11 mouse cellular contexts compared by ENCODE assay signal in the genomic region with DNA sequence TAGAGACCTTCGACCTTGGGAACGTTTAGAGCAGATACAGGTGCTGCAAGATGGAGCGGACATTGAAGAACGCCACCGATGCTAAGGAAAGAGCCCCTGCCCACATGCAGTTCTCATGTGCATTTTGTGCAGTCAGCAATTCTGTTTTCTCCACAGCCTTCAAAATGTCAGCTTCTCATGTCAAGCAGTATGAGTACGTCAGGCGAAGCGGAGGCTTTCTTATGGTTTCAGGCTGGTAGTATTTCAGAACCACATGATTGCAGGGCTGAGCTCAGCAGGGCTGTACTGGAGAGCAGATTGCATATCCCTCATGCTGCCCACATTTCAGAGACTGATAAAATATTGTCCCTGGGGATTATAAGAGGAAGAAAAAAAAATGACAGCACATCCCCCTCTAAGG. TPM values are rescaled to one million over a fixed set of nuclear protein-coding genes. Genes with fewer than 3 reads are reported as not detected.
A peak's percentile ranks its signal among the peaks of the same experiment; 100 is the strongest.
DNase-seq lines count a peak whose midpoint lies in the region; ATAC-seq and TF ChIP-seq lines count a peak whose summit lies in the region.
"Had no signal": no experiment of that assay in that cellular context is flagged by ENCODE, and none has a peak within 500 bp of the region (broad histone marks: within the 10 kb centered on the region; RNA-seq: fewer than 3 reads in every experiment).

No protein-coding gene starts in this region.

- TF ChIP-seq CTCF in hindbrain, postnatal 0 days (IDR thresholded peaks at IDR 0.05; ENCODE audit: low read depth) = no peak

- intact Hi-C loops in left cerebral cortex, postnatal 10 days (cut with DNase I) = no loop called here

- H3K9ac ChIP-seq in embryonic facial prominence, embryonic 12.5 days = no peak overlapping the region
- no peak overlapping the region for H3K9ac ChIP-seq in hindbrain, postnatal 0 days (replicated peaks; ENCODE audit: low read length)
- H3K9ac ChIP-seq in heart, embryonic 11.5 days (ENCODE audit: low read depth, low read length) = no peak overlapping the region

- H3K27ac ChIP-seq in embryonic facial prominence, embryonic 12.5 days = peak overlapping the region; percentile 96
- peak overlapping the region; percentile 51 for H3K27ac ChIP-seq in hindbrain, postnatal 0 days
- no peak overlapping the region for H3K27ac ChIP-seq in heart, embryonic 11.5 days (ENCODE audit: low read depth, low read length)

- peak; percentile 26 to 37 for DNase-seq in cerebellum, postnatal 25 days
- no peak for DNase-seq in cerebellum, adult 8-10 months
- peak; percentile 63 for DNase-seq in 3T3-L1 (ENCODE audit: low read depth, low spot score)
- DNase-seq in hindbrain, postnatal 0 days (ENCODE audit: low spot score) = peak; percentile 30
- DNase-seq in left cerebral cortex, postnatal 10 days (ENCODE audit: extremely low spot score in 1 of 2, low spot score in 2 of 2) = no peak
- no peak for DNase-seq in kidney, adult 9 months
- DNase-seq: heart, postnatal 14 days; right cerebral cortex, adult 18-20 months had no signal

- no peaks in the 10 kb centered on the region for H3K27me3 ChIP-seq in embryonic facial prominence, embryonic 12.5 days
- no peaks in the 10 kb centered on the region for H3K27me3 ChIP-seq in hindbrain, postnatal 0 days (ENCODE audit: insufficient read depth, low read length)
- no peaks in the 10 kb centered on the region for H3K27me3 ChIP-seq in heart, embryonic 11.5 days (ENCODE audit: control insufficient read depth, insufficient read depth, low read length)
- H3K27me3 ChIP-seq: Patski had no signal

- H3K4me2 ChIP-seq in embryonic facial prominence, embryonic 12.5 days (replicated peaks) = peak overlapping the region; percentile 46
- H3K4me2 ChIP-seq in hindbrain, postnatal 0 days (ENCODE audit: low read depth, low read length) = no peak overlapping the region
- H3K4me2 ChIP-seq in heart, embryonic 11.5 days = no peak overlapping the region

- WGBS in embryonic facial prominence, embryonic 12.5 days = 40% methylated on average over 8 of the region's 8 CpGs
- 70% methylated on average over 8 of the region's 8 CpGs for WGBS in hindbrain, postnatal 0 days
- WGBS in heart, embryonic 11.5 days (ENCODE audit: insufficient replicate concordance) = 71% methylated on average over 8 of the region's 8 CpGs

- H3K4me1 ChIP-seq in embryonic facial prominence, embryonic 12.5 days = peaks cover 50% of the 10 kb centered on the region
- peaks cover 13% of the 10 kb centered on the region; the same call in 1 of the 2 replicates for H3K4me1 ChIP-seq in hindbrain, postnatal 0 days (ENCODE audit: insufficient read depth, low read length)
- peaks cover 11% of the 10 kb centered on the region for H3K4me1 ChIP-seq in heart, embryonic 11.5 days (ENCODE audit: control insufficient read depth, insufficient read depth, low read length)

- no peaks in the 10 kb centered on the region; the same call in 1 of the 2 replicates for H3K9me3 ChIP-seq in embryonic facial prominence, embryonic 12.5 days
- H3K9me3 ChIP-seq in hindbrain, postnatal 0 days (ENCODE audit: low read length) = no peaks in the 10 kb centered on the region
- H3K9me3 ChIP-seq in heart, embryonic 11.5 days (replicated peaks; ENCODE audit: control insufficient read depth, low read length) = no peaks in the 10 kb centered on the region

- no peak for ATAC-seq in embryonic facial prominence, embryonic 12.5 days (ENCODE audit: insufficient number of reproducible peaks, insufficient read depth, low FRiP score, low TSS enrichment)
- peak; percentile 44 for ATAC-seq in hindbrain, postnatal 0 days
- no peak for ATAC-seq in heart, embryonic 11.5 days (replicated peaks; ENCODE audit: insufficient number of reproducible peaks, low FRiP score, low TSS enrichment)
- ATAC-seq: Patski had no signal

- H3K4me3 ChIP-seq in embryonic facial prominence, embryonic 12.5 days = peak overlapping the region; percentile 20; the same call in 1 of the 2 replicates
- no peak overlapping the region for H3K4me3 ChIP-seq in hindbrain, postnatal 0 days (ENCODE audit: low read length)
- no peak overlapping the region for H3K4me3 ChIP-seq in heart, embryonic 11.5 days (ENCODE audit: low read depth, low read length)

- no peaks in the 10 kb centered on the region for H3K36me3 ChIP-seq in embryonic facial prominence, embryonic 12.5 days
- H3K36me3 ChIP-seq in hindbrain, postnatal 0 days (ENCODE audit: insufficient read depth, low read length) = no peaks in the 10 kb centered on the region
- H3K36me3 ChIP-seq in heart, embryonic 11.5 days (ENCODE audit: control insufficient read depth, insufficient read depth, low read length) = no peaks in the 10 kb centered on the region

RNA-seq across cellular contexts. Expression of a gene that starts 19.9 kb away (rescaled TPM):
- polyA plus RNA-seq in embryonic facial prominence, embryonic 12.5 days (2016; fragmentation: Nextera tagmentation; extraction: Ambion mirVana) = 27.0 and 30.8 TPM in 2 replicates
- total RNA-seq in hindbrain, postnatal 0 days (2014; rRNA removed) = 41.9 and 82.9 TPM in 2 replicates
- polyA plus RNA-seq in hindbrain, postnatal 0 days (2015; fragmentation: Nextera tagmentation; extraction: Ambion mirVana) = 13.7 and 13.8 TPM in 2 replicates
- 10 to 100 TPM; 35.2 to 37.8 TPM for total RNA-seq in left cerebral cortex, postnatal 10 days (2021)
- 11.1 and 14.0 TPM in 2 replicates for polyA plus RNA-seq in heart, embryonic 11.5 days (2014; fragmentation: Nextera tagmentation; extraction: Ambion mirVana)

Comparison
In these comparisons a context has a peak if more than half of its experiments do, and no peak if none do; other contexts are left out.
1. DNase-seq: peak in cerebellum, postnatal 25 days (2 of 2), 3T3-L1 (single experiment) and hindbrain, postnatal 0 days (single experiment); none in cerebellum, adult 8-10 months (single experiment), left cerebral cortex, postnatal 10 days (0 of 2) and kidney, adult 9 months (single experiment).